Mouse (Mus musculus): ENCODE measurements around the gene Hist1h2bj. TPM values are rescaled to one million over a fixed set of nuclear protein-coding genes. Genes with fewer than 3 reads are reported as not detected.
"Not testable (repeated sequence)": the region's sequence is repeated elsewhere in the genome, so short reads cannot be mapped to it uniquely, and the experiment has no call there.

Hist1h2bj gene
- polyA plus RNA-seq, 1 experiment from 2014 or later = not detected

- not testable (repeated sequence) for H3K79me2 ChIP-seq (ENCODE audit: inconsistent target); H3K36me3 ChIP-seq (ENCODE audit: inconsistent target)
- H3K4me3 ChIP-seq (ENCODE audit: inconsistent target) = peak within 1 kb of the TSS; percentile 29
- H3K27ac ChIP-seq = peak within 1 kb of the TSS; percentile 85
- WGBS (ENCODE audit: missing documents) = 0% methylated on average over 19 of the region's 27 CpGs
These were observed 1.9 kb upstream of the Hist1h2bj start, which contains the start of gene Hist1h4i for GRCm38 (mm10) chr13:22041142-22041536. TSS of gene Hist1h4i (minus strand) at chr13:22041362.

- WGBS (ENCODE audit: missing documents) = 13% methylated on average over 11 of the region's 13 CpGs
- Histone ChIP-seq H3K79me2 (ENCODE audit: inconsistent target) (no peaks in the 10 kb centered on the region), H3K27ac (peak overlapping the region; percentile 85), H3K4me3 (ENCODE audit: inconsistent target) (peak overlapping the region; percentile 29), H3K36me3 (ENCODE audit: inconsistent target) (no peaks in the 10 kb centered on the region)
These were observed 1.1 kb upstream of the Hist1h2bj start for GRCm38 (mm10) chr13:22041651-22042567.

GRCm38 (mm10) chr13:22043503-22044431 is 753 bp downstream of the Hist1h2bj start:
- WGBS (ENCODE audit: missing documents) = 5% methylated on average over 6 of the region's 14 CpGs
- Histone ChIP-seq H3K79me2 (ENCODE audit: inconsistent target) (no peaks in the 10 kb centered on the region), H3K27ac (peak overlapping the region; percentile 17; the same call in 1 of the 2 replicates), H3K36me3 (ENCODE audit: inconsistent target) (no peaks in the 10 kb centered on the region), H3K4me3 (ENCODE audit: inconsistent target) (peak overlapping the region; percentile 7; the same call in 1 of the 2 replicates)

- no peak overlapping the region for H3K4me3 ChIP-seq (ENCODE audit: inconsistent target)
- H3K36me3 ChIP-seq (ENCODE audit: inconsistent target) = no peaks in the 10 kb centered on the region
- 88% methylated on average over 6 of the region's 6 CpGs for WGBS (ENCODE audit: missing documents)
- no peaks in the 10 kb centered on the region for H3K79me2 ChIP-seq (ENCODE audit: inconsistent target)
- no peak overlapping the region for H3K27ac ChIP-seq
These were observed 1.6 kb downstream of the Hist1h2bj start for GRCm38 (mm10) chr13:22044432-22045155.

- Histone ChIP-seq H3K4me3 (ENCODE audit: inconsistent target) (no peak overlapping the region), H3K36me3 (ENCODE audit: inconsistent target) (no peaks in the 10 kb centered on the region), H3K27ac (no peak overlapping the region), H3K79me2 (ENCODE audit: inconsistent target) (no peaks in the 10 kb centered on the region)
- WGBS (ENCODE audit: missing documents) = 45% methylated on average over 2 of the region's 2 CpGs
These were observed 2.3 kb downstream of the Hist1h2bj start for GRCm38 (mm10) chr13:22045311-22045710.

GRCm38 (mm10) chr13:22049041-22049440 is 6.0 kb downstream of the Hist1h2bj start:
- no peaks in the 10 kb centered on the region for H3K79me2 ChIP-seq (ENCODE audit: inconsistent target)
- WGBS (ENCODE audit: missing documents) = 82% methylated on average over 2 of the region's 2 CpGs
- H3K36me3 ChIP-seq (ENCODE audit: inconsistent target) = no peaks in the 10 kb centered on the region
- no peak overlapping the region for H3K4me3 ChIP-seq (ENCODE audit: inconsistent target)
- H3K27ac ChIP-seq = no peak overlapping the region

- 2% methylated on average over 14 of the region's 14 CpGs for WGBS (ENCODE audit: missing documents)
- H3K79me2 ChIP-seq (ENCODE audit: inconsistent target) = no peaks in the 10 kb centered on the region
- H3K27ac ChIP-seq = peak overlapping the region; percentile 34; the same call in 1 of the 2 replicates
- peak overlapping the region; percentile 50 for H3K4me3 ChIP-seq (ENCODE audit: inconsistent target)
- no peaks in the 10 kb centered on the region for H3K36me3 ChIP-seq (ENCODE audit: inconsistent target)
These were observed 6.9 kb downstream of the Hist1h2bj start for GRCm38 (mm10) chr13:22049737-22050440.

GRCm38 (mm10) chr13:22050591-22051522 is 7.8 kb downstream of the Hist1h2bj start:
- Histone ChIP-seq H3K4me3 (ENCODE audit: inconsistent target) (peak overlapping the region; percentile 50), H3K79me2 (ENCODE audit: inconsistent target) (no peaks in the 10 kb centered on the region), H3K27ac (peak overlapping the region; percentile 51), H3K36me3 (ENCODE audit: inconsistent target) (no peaks in the 10 kb centered on the region)
- under 1% methylated on average over 52 of the region's 52 CpGs for WGBS (ENCODE audit: missing documents)

GRCm38 (mm10) chr13:22051523-22051859 is 8.5 kb downstream of the Hist1h2bj start:
- WGBS (ENCODE audit: missing documents) = 24% methylated on average over 3 of the region's 5 CpGs
- Histone ChIP-seq H3K36me3 (ENCODE audit: inconsistent target) (no peaks in the 10 kb centered on the region), H3K79me2 (ENCODE audit: inconsistent target) (no peaks in the 10 kb centered on the region), H3K27ac (peak overlapping the region; percentile 51), H3K4me3 (ENCODE audit: inconsistent target) (peak overlapping the region; percentile 50)

GRCm38 (mm10) chr13:22053754-22054153 is 10.7 kb downstream of the Hist1h2bj start:
- no peaks in the 10 kb centered on the region for H3K36me3 ChIP-seq (ENCODE audit: inconsistent target)
- no peak overlapping the region for H3K27ac ChIP-seq
- H3K4me3 ChIP-seq (ENCODE audit: inconsistent target) = no peak overlapping the region
- H3K79me2 ChIP-seq (ENCODE audit: inconsistent target) = no peaks in the 10 kb centered on the region
- 100% methylated on average over 1 of the region's 1 CpGs for WGBS (ENCODE audit: missing documents)

GRCm38 (mm10) chr13:22061422-22061821 is 18.4 kb downstream of the Hist1h2bj start:
- Histone ChIP-seq H3K27ac (no peak overlapping the region), H3K36me3 (ENCODE audit: inconsistent target) (no peaks in the 10 kb centered on the region), H3K79me2 (ENCODE audit: inconsistent target) (no peaks in the 10 kb centered on the region), H3K4me3 (ENCODE audit: inconsistent target) (no peak overlapping the region)
- WGBS (ENCODE audit: missing documents) = 50% methylated on average over 1 of the region's 1 CpGs

- Histone ChIP-seq H3K27ac (no peak overlapping the region), H3K36me3 (ENCODE audit: inconsistent target) (no peaks in the 10 kb centered on the region), H3K4me3 (ENCODE audit: inconsistent target) (no peak overlapping the region), H3K79me2 (ENCODE audit: inconsistent target) (no peaks in the 10 kb centered on the region)
- WGBS (ENCODE audit: missing documents) = 42% methylated on average over 1 of the region's 1 CpGs
These were observed 20.5 kb downstream of the Hist1h2bj start for GRCm38 (mm10) chr13:22063468-22063867.

GRCm38 (mm10) chr13:22084140-22084539 is 41.1 kb downstream of the Hist1h2bj start, which contains the start of gene Vmn1r188:
TSS of gene Vmn1r188 (plus strand) at chr13:22084440.
- WGBS (ENCODE audit: missing documents) = 100% methylated on average over 1 of the region's 1 CpGs
- H3K27ac ChIP-seq; H3K79me2 ChIP-seq (ENCODE audit: inconsistent target); H3K36me3 ChIP-seq (ENCODE audit: inconsistent target); H3K4me3 ChIP-seq (ENCODE audit: inconsistent target): not testable (repeated sequence)
